Mouse (Mus musculus): ENCODE measurements around the gene Slc6a13. TPM values are rescaled to one million over a fixed set of nuclear protein-coding genes. Genes with fewer than 3 reads are reported as not detected.
A peak's percentile ranks its signal among the peaks of the same experiment; 100 is the strongest.

The Slc6a13 gene
- polyA plus RNA-seq, 1 experiment from 2014 or later: 0.52 TPM

- no peak for ATAC-seq (ENCODE audit: low FRiP score, low TSS enrichment)
- H3K36me3 ChIP-seq (ENCODE audit: control insufficient read depth, insufficient read depth, low read length): no peaks in the 10 kb centered on the region
- WGBS: 52% methylated on average over 10 of the region's 10 CpGs
Observed at GRCm38 (mm10) chr6:121371197-121371980, 71.4 kb downstream of the Slc6a13 start.

GRCm38 (mm10) chr6:121376159-121376558 lies 76.1 kb downstream of the Slc6a13 start:
- H3K9ac ChIP-seq (ENCODE audit: low read length): no peak overlapping the region
- TF ChIP-seq EP300 (optimal IDR thresholded peaks at IDR 0.05): no peak
- no peak for TF ChIP-seq CTCF (IDR thresholded peaks at IDR 0.05; ENCODE audit: low read depth)
- no peak overlapping the region for H3K4me3 ChIP-seq (ENCODE audit: low read depth, low read length)
- H3K27ac ChIP-seq (replicated peaks): no peak overlapping the region
- no peaks in the 10 kb centered on the region for H3K27me3 ChIP-seq (ENCODE audit: control insufficient read depth, insufficient read depth, low read length)
- no peak overlapping the region for H3K4me2 ChIP-seq (replicated peaks; ENCODE audit: low read depth)
- no peak for DNase-seq (ENCODE audit: low spot score)
- no peaks in the 10 kb centered on the region for H3K9me3 ChIP-seq (ENCODE audit: control insufficient read depth, low read length)
- H3K36me3 ChIP-seq (ENCODE audit: control insufficient read depth, insufficient read depth, low read length): no peaks in the 10 kb centered on the region
- WGBS: 60% methylated on average over 12 of the region's 12 CpGs
- no peak for ATAC-seq (ENCODE audit: low FRiP score, low TSS enrichment)
- no peaks in the 10 kb centered on the region for H3K4me1 ChIP-seq (replicated peaks; ENCODE audit: control insufficient read depth, insufficient read depth)

More at GRCm38 (mm10) chr6:121371197-121371980, 71.4 kb downstream of the Slc6a13 start:
- no peak for DNase-seq (ENCODE audit: low spot score)
- Histone ChIP-seq H3K27ac (replicated peaks) (no peak overlapping the region), H3K4me1 (replicated peaks; ENCODE audit: control insufficient read depth, insufficient read depth) (no peaks in the 10 kb centered on the region), H3K9ac (ENCODE audit: low read length) (no peak overlapping the region), H3K9me3 (ENCODE audit: control insufficient read depth, low read length) (no peaks in the 10 kb centered on the region), H3K4me2 (replicated peaks; ENCODE audit: low read depth) (no peak overlapping the region), H3K4me3 (ENCODE audit: low read depth, low read length) (no peak overlapping the region), H3K27me3 (ENCODE audit: control insufficient read depth, insufficient read depth, low read length) (no peaks in the 10 kb centered on the region)
- TF ChIP-seq EP300 (optimal IDR thresholded peaks at IDR 0.05) (no peak), CTCF (IDR thresholded peaks at IDR 0.05; ENCODE audit: low read depth) (no peak)

- DNase-seq (ENCODE audit: low spot score): no peak
- Histone ChIP-seq H3K27ac (replicated peaks) (no peak overlapping the region), H3K9me3 (ENCODE audit: control insufficient read depth, low read length) (no peaks in the 10 kb centered on the region), H3K27me3 (ENCODE audit: control insufficient read depth, insufficient read depth, low read length) (no peaks in the 10 kb centered on the region), H3K4me1 (replicated peaks; ENCODE audit: control insufficient read depth, insufficient read depth) (no peaks in the 10 kb centered on the region), H3K9ac (ENCODE audit: low read length) (no peak overlapping the region), H3K4me2 (replicated peaks; ENCODE audit: low read depth) (no peak overlapping the region), H3K36me3 (ENCODE audit: control insufficient read depth, insufficient read depth, low read length) (no peaks in the 10 kb centered on the region), H3K4me3 (ENCODE audit: low read depth, low read length) (no peak overlapping the region)
- WGBS: 33% methylated on average over 4 of the region's 4 CpGs
- ATAC-seq (ENCODE audit: low FRiP score, low TSS enrichment): peak; percentile 15; the same call in 1 of the 2 replicates
- TF ChIP-seq EP300 (optimal IDR thresholded peaks at IDR 0.05) (no peak), CTCF (IDR thresholded peaks at IDR 0.05; ENCODE audit: low read depth) (no peak)
Observed at GRCm38 (mm10) chr6:121378256-121378655, 78.2 kb downstream of the Slc6a13 start.

GRCm38 (mm10) chr6:121380576-121380975 lies 80.5 kb downstream of the Slc6a13 start:
- no peak overlapping the region for H3K4me3 ChIP-seq (ENCODE audit: low read depth, low read length)
- no peak overlapping the region for H3K4me2 ChIP-seq (replicated peaks; ENCODE audit: low read depth)
- TF ChIP-seq CTCF (IDR thresholded peaks at IDR 0.05; ENCODE audit: low read depth) (no peak), EP300 (optimal IDR thresholded peaks at IDR 0.05) (no peak)
- DNase-seq (ENCODE audit: low spot score) (no peak), ATAC-seq (ENCODE audit: low FRiP score, low TSS enrichment) (no peak)
- no peaks in the 10 kb centered on the region for H3K9me3 ChIP-seq (ENCODE audit: control insufficient read depth, low read length)
- H3K27me3 ChIP-seq (ENCODE audit: control insufficient read depth, insufficient read depth, low read length): no peaks in the 10 kb centered on the region
- H3K27ac ChIP-seq (replicated peaks): no peak overlapping the region
- H3K36me3 ChIP-seq (ENCODE audit: control insufficient read depth, insufficient read depth, low read length): no peaks in the 10 kb centered on the region
- no peak overlapping the region for H3K9ac ChIP-seq (ENCODE audit: low read length)
- no peaks in the 10 kb centered on the region for H3K4me1 ChIP-seq (replicated peaks; ENCODE audit: control insufficient read depth, insufficient read depth)
- WGBS: 77% methylated on average over 8 of the region's 8 CpGs

GRCm38 (mm10) chr6:121382071-121382470 lies 82.0 kb downstream of the Slc6a13 start:
- no peaks in the 10 kb centered on the region for H3K27me3 ChIP-seq (ENCODE audit: control insufficient read depth, insufficient read depth, low read length)
- 50% methylated on average over 10 of the region's 10 CpGs for WGBS
- ATAC-seq (ENCODE audit: low FRiP score, low TSS enrichment): no peak
- H3K9ac ChIP-seq (ENCODE audit: low read length): no peak overlapping the region
- no peaks in the 10 kb centered on the region for H3K36me3 ChIP-seq (ENCODE audit: control insufficient read depth, insufficient read depth, low read length)
- no peak overlapping the region for H3K4me3 ChIP-seq (ENCODE audit: low read depth, low read length)
- no peak for DNase-seq (ENCODE audit: low spot score)
- H3K9me3 ChIP-seq (ENCODE audit: control insufficient read depth, low read length): no peaks in the 10 kb centered on the region
- H3K4me1 ChIP-seq (replicated peaks; ENCODE audit: control insufficient read depth, insufficient read depth): no peaks in the 10 kb centered on the region
- H3K4me2 ChIP-seq (replicated peaks; ENCODE audit: low read depth): no peak overlapping the region
- no peak overlapping the region for H3K27ac ChIP-seq (replicated peaks)
- TF ChIP-seq EP300 (optimal IDR thresholded peaks at IDR 0.05) (no peak), CTCF (IDR thresholded peaks at IDR 0.05; ENCODE audit: low read depth) (no peak)

- no peaks in the 10 kb centered on the region for H3K36me3 ChIP-seq (ENCODE audit: control insufficient read depth, insufficient read depth, low read length)
- TF ChIP-seq EP300 (optimal IDR thresholded peaks at IDR 0.05) (no peak), CTCF (IDR thresholded peaks at IDR 0.05; ENCODE audit: low read depth) (no peak)
- H3K4me1 ChIP-seq (replicated peaks; ENCODE audit: control insufficient read depth, insufficient read depth): no peaks in the 10 kb centered on the region
- H3K9ac ChIP-seq (ENCODE audit: low read length): no peak overlapping the region
- ATAC-seq (ENCODE audit: low FRiP score, low TSS enrichment) (no peak), DNase-seq (ENCODE audit: low spot score) (no peak)
- no peak overlapping the region for H3K4me3 ChIP-seq (ENCODE audit: low read depth, low read length)
- no peaks in the 10 kb centered on the region for H3K9me3 ChIP-seq (ENCODE audit: control insufficient read depth, low read length)
- H3K27ac ChIP-seq (replicated peaks): no peak overlapping the region
- H3K4me2 ChIP-seq (replicated peaks; ENCODE audit: low read depth): no peak overlapping the region
- H3K27me3 ChIP-seq (ENCODE audit: control insufficient read depth, insufficient read depth, low read length): no peaks in the 10 kb centered on the region
- 82% methylated on average over 3 of the region's 3 CpGs for WGBS
Observed at GRCm38 (mm10) chr6:121385397-121385796, 85.4 kb downstream of the Slc6a13 start.

Small RNAs within 50 kb of the gene (microRNA-seq; reads per million reads assigned to microRNA genes)
- gene Gm24855: not detected

Other genes starting within 250 kb of the Slc6a13 start
- 4.1 and 4.5 TPM in 2 replicates for gene Mical3, start 169.2 kb upstream of the Slc6a13 start, polyA plus RNA-seq (2015; fragmentation: Nextera tagmentation; extraction: Ambion mirVana)
- gene Pex26, start 116.6 kb upstream of the Slc6a13 start, polyA plus RNA-seq (2015; fragmentation: Nextera tagmentation; extraction: Ambion mirVana): 6.2 and 6.5 TPM in 2 replicates
- gene Tuba8, start 89.5 kb upstream of the Slc6a13 start, polyA plus RNA-seq (2015; fragmentation: Nextera tagmentation; extraction: Ambion mirVana): 0.06 and 0.13 TPM in 2 replicates
- 4.7 and 5.1 TPM in 2 replicates for gene Usp18, start 54.3 kb upstream of the Slc6a13 start, polyA plus RNA-seq (2015; fragmentation: Nextera tagmentation; extraction: Ambion mirVana)
- 0.11 and 0.17 TPM in 2 replicates for gene Slc6a12, start 42.8 kb downstream of the Slc6a13 start, polyA plus RNA-seq (2015; fragmentation: Nextera tagmentation; extraction: Ambion mirVana)
- 0.12 and 0.19 TPM in 2 replicates for gene Iqsec3, start 173.5 kb downstream of the Slc6a13 start, polyA plus RNA-seq (2015; fragmentation: Nextera tagmentation; extraction: Ambion mirVana)